ENCODE assay signal across 8 mouse cellular contexts in genomic region chr9:66795464-66796324, GRCm38 (mm10). TPM values are rescaled to one million over a fixed set of nuclear protein-coding genes. Genes with fewer than 3 reads are reported as not detected.
DNase-seq lines count a peak whose midpoint lies in the region; ATAC-seq and TF ChIP-seq lines count a peak whose summit lies in the region.

Gene Aph1b, minus strand, starts transcription at chr9:66795490.

- peak; percentile 99 for DNase-seq in MEL (ENCODE audit: low read depth, low spot score)
- peak; percentile 98 to 99 for DNase-seq in cerebellum, adult 2 months
- peak; percentile 94 for DNase-seq in forebrain, postnatal 0 days
- peak; percentile 97 for DNase-seq in heart, postnatal 4 days
- peak; percentile 93 to 94 for DNase-seq in layer of hippocampus, adult 8-10 months (ENCODE audit: low spot score in 2 of 2)
- DNase-seq in ovary, adult 18-20 months (ENCODE audit: low spot score): peak; percentile 97
- peak; percentile 96 for DNase-seq in thymus, postnatal 0 days (ENCODE audit: low spot score)

- ATAC-seq in forebrain, postnatal 0 days: peak; percentile 96
- ATAC-seq in lung, embryonic 15.5 days (ENCODE audit: borderline replicate concordance, extremely low read depth, low FRiP score, low TSS enrichment): peak; percentile 99

- H3K4me2 ChIP-seq in forebrain, postnatal 0 days (ENCODE audit: low read depth): peak within 1 kb of the TSS; percentile 67
- peak within 1 kb of the TSS; percentile 93 for H3K4me2 ChIP-seq in lung, embryonic 15.5 days

- under 1% methylated on average over 42 of the region's 42 CpGs for WGBS in cerebellum, adult 2 months
- 2% methylated on average over 42 of the region's 42 CpGs for WGBS in forebrain, postnatal 0 days
- under 1% methylated on average over 42 of the region's 42 CpGs for WGBS in lung, embryonic 15.5 days

- H3K9me3 ChIP-seq in MEL (replicated peaks; ENCODE audit: insufficient read depth, low read length): no peaks in the 10 kb centered on the region
- H3K9me3 ChIP-seq in forebrain, postnatal 0 days (ENCODE audit: low read length): no peaks in the 10 kb centered on the region
- H3K9me3 ChIP-seq in lung, embryonic 15.5 days: no peaks in the 10 kb centered on the region

- no peaks in the 10 kb centered on the region; the same call in 1 of the 2 replicates for H3K79me2 ChIP-seq in MEL (ENCODE audit: control insufficient read depth, insufficient read depth, low read length, poor library complexity)

- TF ChIP-seq EP300 in MEL (IDR thresholded peaks at IDR 0.05; ENCODE audit: low read depth in 1 of 2, low read length in 2 of 2): no peak

- TF ChIP-seq POLR2A in MEL (IDR thresholded peaks at IDR 0.05; ENCODE audit: control insufficient read depth in 1 of 2, insufficient read depth in 1 of 2, low read depth in 1 of 2, low read length in 2 of 2, poor library complexity in 1 of 2): no peak; a peak in 1 of 4 replicates
- TF ChIP-seq POLR2A in cerebellum, adult 2 months (IDR thresholded peaks at IDR 0.05; ENCODE audit: borderline replicate concordance, insufficient read depth, low read length): no peak; the same call in 1 of the 2 replicates

- H3K9ac ChIP-seq in MEL (ENCODE audit: control insufficient read depth, low read depth, low read length, poor library complexity, severe bottlenecking): peak within 1 kb of the TSS; percentile 66
- H3K9ac ChIP-seq in forebrain, postnatal 0 days: peak within 1 kb of the TSS; percentile 92
- H3K9ac ChIP-seq in lung, embryonic 15.5 days: peak within 1 kb of the TSS; percentile 60

- H3K27me3 ChIP-seq in MEL (ENCODE audit: control insufficient read depth in 1 of 2, insufficient read depth in 2 of 2, low read length in 2 of 2): peaks cover 8 to 26% of the 10 kb centered on the region in 2 experiments; a peak in 3 of 4 replicates
- H3K27me3 ChIP-seq in cerebellum, adult 2 months (ENCODE audit: control insufficient read depth, insufficient read depth, low read length): no peaks in the 10 kb centered on the region
- H3K27me3 ChIP-seq in forebrain, postnatal 0 days (ENCODE audit: insufficient read depth, low read length): no peaks in the 10 kb centered on the region
- no peaks in the 10 kb centered on the region for H3K27me3 ChIP-seq in lung, embryonic 15.5 days

- peaks cover 0 to 5% of the 10 kb centered on the region in 2 experiments; a peak in 1 of 4 replicates for H3K4me1 ChIP-seq in MEL (ENCODE audit: control insufficient read depth in 1 of 2, insufficient read depth in 2 of 2, low read length in 2 of 2)
- H3K4me1 ChIP-seq in cerebellum, adult 2 months (ENCODE audit: control insufficient read depth, insufficient read depth, low read length): peaks cover 3% of the 10 kb centered on the region; the same call in 1 of the 2 replicates
- H3K4me1 ChIP-seq in forebrain, postnatal 0 days (ENCODE audit: insufficient read depth): peaks cover 3% of the 10 kb centered on the region; the same call in 1 of the 2 replicates
- peaks cover 13% of the 10 kb centered on the region; the same call in 1 of the 2 replicates for H3K4me1 ChIP-seq in lung, embryonic 15.5 days

- TF ChIP-seq RAD21 in MEL (IDR thresholded peaks at IDR 0.05; ENCODE audit: low read depth, low read length): no peak

- 0 out of 6 replicates have a peak, but pooled peaks of 1 of the 3 experiments have one; percentile 12 for TF ChIP-seq CTCF in MEL (IDR thresholded peaks at IDR 0.05 in 2 of 3, conservative IDR thresholded peaks at IDR 0.05 in 1 of 3; ENCODE audit: control insufficient read depth in 1 of 3, insufficient read depth in 1 of 3, low read depth in 2 of 3, low read length in 3 of 3, poor library complexity in 1 of 3, severe bottlenecking in 1 of 3)
- TF ChIP-seq CTCF in cerebellum, adult 2 months (IDR thresholded peaks at IDR 0.05; ENCODE audit: borderline replicate concordance, insufficient read depth, low read depth, low read length): no peak
- no peak for TF ChIP-seq CTCF in forebrain, postnatal 0 days (IDR thresholded peaks at IDR 0.05; ENCODE audit: low read depth)

- peaks cover 0 to 8% of the 10 kb centered on the region in 2 experiments; a peak in 2 of 4 replicates for H3K36me3 ChIP-seq in MEL (ENCODE audit: control insufficient read depth in 1 of 2, insufficient read depth in 2 of 2, low read length in 2 of 2)
- H3K36me3 ChIP-seq in forebrain, postnatal 0 days (ENCODE audit: insufficient read depth): no peaks in the 10 kb centered on the region
- no peaks in the 10 kb centered on the region for H3K36me3 ChIP-seq in lung, embryonic 15.5 days

- H3K4me3 ChIP-seq in MEL (ENCODE audit: control insufficient read depth in 1 of 2, insufficient read depth in 1 of 2, low read depth in 2 of 2, low read length in 2 of 2): peak within 1 kb of the TSS; percentile 80 to 88
- peak within 1 kb of the TSS; percentile 88 for H3K4me3 ChIP-seq in cerebellum, adult 2 months (replicated peaks; ENCODE audit: insufficient read depth, low read depth, low read length)
- H3K4me3 ChIP-seq in forebrain, postnatal 0 days (ENCODE audit: low read depth, low read length): peak within 1 kb of the TSS; percentile 81
- peak within 1 kb of the TSS; percentile 62 for H3K4me3 ChIP-seq in lung, embryonic 15.5 days

- H3K27ac ChIP-seq in MEL (ENCODE audit: control insufficient read depth, low read depth, low read length): no peak within 1 kb of the TSS
- H3K27ac ChIP-seq in cerebellum, adult 2 months (ENCODE audit: insufficient read depth, low read length): peak within 1 kb of the TSS; percentile 40
- H3K27ac ChIP-seq in forebrain, postnatal 0 days (ENCODE audit: low read depth, low read length): peak within 1 kb of the TSS; percentile 80
- H3K27ac ChIP-seq in lung, embryonic 15.5 days: peak within 1 kb of the TSS; percentile 96

TF ChIP-seq in MEL, 35 proteins besides CTCF, POLR2A, EP300 and RAD21:
- no peak for TF ChIP-seq MAX (IDR thresholded peaks at IDR 0.05; ENCODE audit: low read length)
- no peak for TF ChIP-seq NELFE (IDR thresholded peaks at IDR 0.05; ENCODE audit: low read depth, low read length)
- no peak for TF ChIP-seq SIN3A (IDR thresholded peaks at IDR 0.05; ENCODE audit: low read length)
- peak; percentile 28; the same call in 1 of the 2 replicates for TF ChIP-seq NRF1 (IDR thresholded peaks at IDR 0.05; ENCODE audit: insufficient read depth, low read depth, low read length, poor library complexity, severe bottlenecking)
- TF ChIP-seq BHLHE40 (IDR thresholded peaks at IDR 0.05; ENCODE audit: borderline replicate concordance, low read depth, low read length): no peak
- TF ChIP-seq MYB (IDR thresholded peaks at IDR 0.05; ENCODE audit: low read depth, low read length): no peak
- TF ChIP-seq ETS1 (IDR thresholded peaks at IDR 0.05; ENCODE audit: low read depth, low read length): no peak
- no peak for TF ChIP-seq ZMIZ1 (IDR thresholded peaks at IDR 0.05; ENCODE audit: low read depth, low read length)
- TF ChIP-seq POLR2AphosphoS2 (IDR thresholded peaks at IDR 0.05; ENCODE audit: low read length): no peak
- no peak for TF ChIP-seq MAZ (IDR thresholded peaks at IDR 0.05; ENCODE audit: low read depth, low read length)
- peak; percentile 60; the same call in 1 of the 2 replicates for TF ChIP-seq MXI1 (IDR thresholded peaks at IDR 0.05; ENCODE audit: low read depth, low read length)
- no peak for TF ChIP-seq ZKSCAN1 (IDR thresholded peaks at IDR 0.05; ENCODE audit: low read depth, low read length)
- TF ChIP-seq GATA1 (IDR thresholded peaks at IDR 0.05; ENCODE audit: low read depth, low read length): no peak
- peak; percentile 38; the same call in 1 of the 2 replicates for TF ChIP-seq TBP (IDR thresholded peaks at IDR 0.05; ENCODE audit: low read depth, low read length)
- no peak for TF ChIP-seq E2F4 (IDR thresholded peaks at IDR 0.05; ENCODE audit: borderline replicate concordance, low read depth, low read length)
- TF ChIP-seq ZC3H11A (IDR thresholded peaks at IDR 0.05; ENCODE audit: low read depth, low read length): no peak
- no peak for TF ChIP-seq ELF1 (IDR thresholded peaks at IDR 0.05; ENCODE audit: low read depth, low read length)
- TF ChIP-seq SMC3 (IDR thresholded peaks at IDR 0.05; ENCODE audit: low read depth, low read length): 0 out of 2 replicates have a peak, but pooled peaks have one; percentile 12
- TF ChIP-seq MAFK (IDR thresholded peaks at IDR 0.05; ENCODE audit: borderline replicate concordance, low read depth, low read length): no peak
- TF ChIP-seq MEF2A (IDR thresholded peaks at IDR 0.05; ENCODE audit: extremely low read depth, insufficient replicate concordance, low read depth, low read length, poor library complexity, severe bottlenecking): no peak
- no peak for TF ChIP-seq POLR2AphosphoS5 (IDR thresholded peaks at IDR 0.05; ENCODE audit: borderline replicate concordance, low read depth, low read length)
- TF ChIP-seq CHD2 (IDR thresholded peaks at IDR 0.05; ENCODE audit: low read length): no peak
- TF ChIP-seq USF2 (IDR thresholded peaks at IDR 0.05; ENCODE audit: borderline replicate concordance in 1 of 2, insufficient read depth in 1 of 2, low read depth in 1 of 2, low read length in 2 of 2): no peak
- no peak for TF ChIP-seq CHD1 (IDR thresholded peaks at IDR 0.05; ENCODE audit: low read depth, low read length)
- no peak for TF ChIP-seq USF1 (IDR thresholded peaks at IDR 0.05; ENCODE audit: low read depth, low read length)
- TF ChIP-seq HCFC1 (IDR thresholded peaks at IDR 0.05; ENCODE audit: low read depth, low read length): no peak
- TF ChIP-seq KAT2A (conservative IDR thresholded peaks at IDR 0.05; ENCODE audit: low read depth, low read length): no peak
- no peak for TF ChIP-seq JUND (IDR thresholded peaks at IDR 0.05; ENCODE audit: low read depth, low read length)
TF ChIP-seq in MEL: peak in this region for 4.

RNA-seq across cellular contexts. Expression of gene Aph1b, which starts in this region (rescaled TPM):
- 0.04 and 0.13 TPM in 2 replicates for total RNA-seq in MEL (2012; rRNA removed)
- polyA plus RNA-seq in MEL (2012; ENCODE audit: insufficient read depth in 1 of 2, insufficient read length in 2 of 2, low read depth in 1 of 2, low replicate concordance in 2 of 2, missing spikeins in 1 of 2): under 1 TPM in 1 of 2 experiments, not detected in 1; 0.93 TPM
- polyA plus RNA-seq in cerebellum, adult 2 months (2012; rRNA removed): 16.0 and 17.7 TPM in 2 replicates
- 32.9 and 37.8 TPM in 2 replicates for total RNA-seq in forebrain, postnatal 0 days (2014; rRNA removed)
- polyA plus RNA-seq in forebrain, postnatal 0 days (2015; fragmentation: Nextera tagmentation; extraction: Ambion mirVana): 15.4 and 17.7 TPM in 2 replicates
- 1 to 10 TPM; 6.1 to 6.2 TPM for total RNA-seq in heart, postnatal 4 days (2021)
- 10 to 100 TPM; 18.9 to 35.6 (median 28.1) TPM for total RNA-seq in layer of hippocampus, adult 8-10 months (2022)
- polyA plus RNA-seq in lung, embryonic 15.5 days (2015; fragmentation: Nextera tagmentation; extraction: Ambion mirVana): 6.4 and 8.2 TPM in 2 replicates
- 1.5 and 1.8 TPM in 2 replicates for polyA plus RNA-seq in thymus, postnatal 0 days (2015; fragmentation: Nextera tagmentation; extraction: Ambion mirVana)

Comparison
In these comparisons a context has a peak if more than half of its experiments do, and no peak if none do; other contexts are left out.
1. Peak in DNase-seq, H3K4me3 ChIP-seq and H3K9ac ChIP-seq in MEL; RNA of the gene not detected or under 1 TPM.